Mouse (Mus musculus): ENCODE measurements around the gene Gpr179. TPM values are rescaled to one million over a fixed set of nuclear protein-coding genes. Genes with fewer than 3 reads are reported as not detected.
A peak's percentile ranks its signal among the peaks of the same experiment; 100 is the strongest.
"Not testable (repeated sequence)": the region's sequence is repeated elsewhere in the genome, so short reads cannot be mapped to it uniquely, and the experiment has no call there.

Gene Gpr179
- polyA plus RNA-seq, 1 experiment: 0.08 TPM

DNA sequence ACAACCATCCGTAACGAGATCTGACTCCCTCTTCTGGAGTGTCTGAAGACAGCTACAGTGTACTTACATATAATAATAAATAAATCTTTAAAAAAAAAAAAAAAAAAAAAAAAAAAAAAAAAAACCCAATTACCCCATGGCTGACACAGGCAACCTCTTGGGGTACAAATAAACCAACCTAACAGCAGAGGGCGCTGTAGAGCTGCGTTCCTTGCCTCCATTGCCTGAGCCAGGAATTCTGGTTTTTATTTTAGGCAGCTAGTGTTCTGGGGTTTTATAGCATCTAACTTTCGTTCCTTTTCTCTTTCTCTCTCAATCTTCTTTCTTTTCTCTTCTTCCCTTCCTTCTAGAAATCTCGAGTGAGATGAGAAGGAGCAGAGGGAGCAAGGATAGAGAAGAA is 5.8 kb upstream of the Gpr179 start:
- not testable (repeated sequence) for H3K27me3 ChIP-seq (replicated peaks; ENCODE audit: control insufficient read depth, insufficient read depth, low read length); H3K4me3 ChIP-seq (ENCODE audit: insufficient read depth, low read depth, low read length); H3K36me3 ChIP-seq (ENCODE audit: control insufficient read depth, insufficient read depth, low read length); H3K27ac ChIP-seq (ENCODE audit: insufficient read depth, low read depth, low read length); H3K4me1 ChIP-seq (ENCODE audit: control insufficient read depth, insufficient read depth, low read length)
- peak; percentile 87 for DNase-seq
- WGBS: 3% methylated on average over 4 of the region's 6 CpGs
- peak; percentile 87 for TF ChIP-seq CTCF (conservative IDR thresholded peaks at IDR 0.05; ENCODE audit: insufficient read depth, insufficient read length, low read depth, low read length)

DNA sequence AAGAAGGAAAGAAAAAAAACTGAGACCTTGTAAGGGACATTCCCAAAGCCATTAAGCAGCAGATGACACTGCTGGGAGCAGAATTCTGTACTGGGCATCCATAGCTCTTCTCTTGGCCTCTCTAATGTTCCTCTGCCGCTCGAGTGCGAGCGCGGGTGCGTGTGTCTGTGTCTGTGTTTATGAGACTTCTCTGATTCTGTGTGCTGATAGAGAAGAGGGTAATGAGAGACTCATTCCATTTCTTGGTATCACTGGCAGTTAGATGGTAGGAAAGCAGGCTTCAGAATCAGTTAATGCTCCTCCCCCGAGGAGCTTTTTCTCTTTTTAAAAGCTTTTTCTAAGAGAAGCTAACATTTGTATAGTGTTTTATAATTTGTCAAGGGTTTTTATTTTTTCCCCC is 3.4 kb upstream of the Gpr179 start:
- 93% methylated on average over 7 of the region's 7 CpGs for WGBS
- H3K27ac ChIP-seq (ENCODE audit: insufficient read depth, low read depth, low read length): no peak overlapping the region

GRCm38 (mm10) chr11:97354646-97355045 is 2.8 kb upstream of the Gpr179 start:
- WGBS: 86% methylated on average over 2 of the region's 2 CpGs

More for the DNA sequence above, 3.4 kb upstream of the Gpr179 start:
- no peaks in the 10 kb centered on the region for H3K27me3 ChIP-seq (replicated peaks; ENCODE audit: control insufficient read depth, insufficient read depth, low read length)
- H3K4me1 ChIP-seq (ENCODE audit: control insufficient read depth, insufficient read depth, low read length): peaks cover 4% of the 10 kb centered on the region; the same call in 1 of the 2 replicates
- no peak for TF ChIP-seq CTCF (conservative IDR thresholded peaks at IDR 0.05; ENCODE audit: insufficient read depth, insufficient read length, low read depth, low read length)
- TF ChIP-seq POLR2A (IDR thresholded peaks at IDR 0.05; ENCODE audit: low read depth, low read length): no peak
- no peak for DNase-seq
- no peak overlapping the region for H3K4me3 ChIP-seq (ENCODE audit: insufficient read depth, low read depth, low read length)
- no peaks in the 10 kb centered on the region for H3K36me3 ChIP-seq (ENCODE audit: control insufficient read depth, insufficient read depth, low read length)

DNA sequence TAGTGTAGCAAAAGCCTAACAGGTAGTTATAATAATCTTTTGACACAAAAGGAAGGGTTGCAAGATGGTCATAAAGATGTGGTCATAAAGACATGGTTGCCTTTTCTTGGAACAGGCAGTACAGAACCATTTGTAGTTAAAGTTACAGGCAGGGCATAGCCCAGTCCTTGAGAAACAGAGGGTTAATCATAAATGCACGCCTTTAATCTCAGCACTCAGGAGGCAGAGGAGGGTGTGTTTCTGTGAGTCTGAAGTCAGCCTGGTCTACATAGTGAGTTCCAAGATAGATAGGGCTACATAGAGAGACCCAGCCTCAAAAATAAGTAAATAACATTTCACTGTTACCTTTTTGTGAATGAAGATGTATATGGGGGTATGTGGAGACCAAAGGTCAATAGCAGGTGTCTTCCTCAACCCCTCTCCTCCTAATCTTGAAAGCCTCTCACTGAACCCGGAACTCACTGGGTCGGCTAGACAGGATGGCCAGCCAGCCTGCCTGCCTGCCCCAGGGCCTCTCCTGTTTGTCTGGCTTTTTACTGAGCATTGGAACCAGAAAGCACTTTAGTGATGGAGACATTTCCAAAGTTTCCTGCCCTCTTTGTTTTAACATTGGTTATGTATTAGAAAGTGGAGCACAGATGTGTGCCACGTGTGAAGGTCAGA is 1.2 kb upstream of the Gpr179 start:
- TF ChIP-seq CTCF (conservative IDR thresholded peaks at IDR 0.05; ENCODE audit: insufficient read depth, insufficient read length, low read depth, low read length) (no peak), POLR2A (IDR thresholded peaks at IDR 0.05; ENCODE audit: low read depth, low read length) (no peak)

More at GRCm38 (mm10) chr11:97354646-97355045, 2.8 kb upstream of the Gpr179 start:
- Histone ChIP-seq H3K4me1 (ENCODE audit: control insufficient read depth, insufficient read depth, low read length) (peaks cover 6% of the 10 kb centered on the region; the same call in 1 of the 2 replicates), H3K27ac (ENCODE audit: insufficient read depth, low read depth, low read length) (no peak overlapping the region), H3K27me3 (replicated peaks; ENCODE audit: control insufficient read depth, insufficient read depth, low read length) (no peaks in the 10 kb centered on the region), H3K4me3 (ENCODE audit: insufficient read depth, low read depth, low read length) (no peak overlapping the region), H3K36me3 (ENCODE audit: control insufficient read depth, insufficient read depth, low read length) (no peaks in the 10 kb centered on the region)
- DNase-seq: no peak
- TF ChIP-seq POLR2A (IDR thresholded peaks at IDR 0.05; ENCODE audit: low read depth, low read length) (no peak), CTCF (conservative IDR thresholded peaks at IDR 0.05; ENCODE audit: insufficient read depth, insufficient read length, low read depth, low read length) (no peak)

GRCm38 (mm10) chr11:97350035-97350434 is 1.8 kb downstream of the Gpr179 start:
- 16% methylated on average over 2 of the region's 2 CpGs for WGBS
- no peaks in the 10 kb centered on the region for H3K36me3 ChIP-seq (ENCODE audit: control insufficient read depth, insufficient read depth, low read length)
- 0 out of 2 replicates have a peak overlapping the region, but pooled peaks have one; percentile 9 for H3K27ac ChIP-seq (ENCODE audit: insufficient read depth, low read depth, low read length)
- H3K4me3 ChIP-seq (ENCODE audit: insufficient read depth, low read depth, low read length): no peak overlapping the region
- no peaks in the 10 kb centered on the region for H3K27me3 ChIP-seq (replicated peaks; ENCODE audit: control insufficient read depth, insufficient read depth, low read length)
- H3K4me1 ChIP-seq (ENCODE audit: control insufficient read depth, insufficient read depth, low read length): peaks cover 6% of the 10 kb centered on the region; the same call in 1 of the 2 replicates
- TF ChIP-seq CTCF (conservative IDR thresholded peaks at IDR 0.05; ENCODE audit: insufficient read depth, insufficient read length, low read depth, low read length): no peak
- no peak for TF ChIP-seq POLR2A (IDR thresholded peaks at IDR 0.05; ENCODE audit: low read depth, low read length)
- peak; percentile 88 for DNase-seq

More for the DNA sequence above, 1.2 kb upstream of the Gpr179 start:
- WGBS: 64% methylated on average over 4 of the region's 4 CpGs
- Histone ChIP-seq H3K4me3 (ENCODE audit: insufficient read depth, low read depth, low read length) (no peak overlapping the region), H3K27ac (ENCODE audit: insufficient read depth, low read depth, low read length) (no peak overlapping the region), H3K36me3 (ENCODE audit: control insufficient read depth, insufficient read depth, low read length) (no peaks in the 10 kb centered on the region), H3K27me3 (replicated peaks; ENCODE audit: control insufficient read depth, insufficient read depth, low read length) (no peaks in the 10 kb centered on the region), H3K4me1 (ENCODE audit: control insufficient read depth, insufficient read depth, low read length) (peaks cover 6% of the 10 kb centered on the region; the same call in 1 of the 2 replicates)
- DNase-seq: no peak

DNA sequence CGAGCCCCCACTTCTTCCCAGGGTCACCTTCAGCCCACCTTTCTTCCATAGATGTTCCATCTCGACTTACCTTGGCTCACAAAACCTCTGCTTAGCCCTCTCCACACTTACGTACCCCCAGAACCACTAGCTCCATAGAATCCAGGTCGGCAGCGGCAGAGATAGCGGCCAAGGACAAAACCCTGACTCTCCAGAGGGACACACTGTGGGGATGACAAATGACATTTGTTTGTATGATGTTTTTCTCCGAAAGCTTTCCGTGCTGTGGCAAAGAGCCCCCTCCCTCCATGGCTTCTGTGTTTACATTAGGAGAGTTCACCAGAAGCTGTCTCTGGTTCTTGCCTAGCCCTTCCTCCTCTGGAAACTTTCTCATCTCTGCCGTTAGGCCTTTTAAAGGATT is 4.6 kb downstream of the Gpr179 start:
- no peak for DNase-seq
- Histone ChIP-seq H3K4me3 (ENCODE audit: insufficient read depth, low read depth, low read length) (no peak overlapping the region), H3K27ac (ENCODE audit: insufficient read depth, low read depth, low read length) (no peak overlapping the region), H3K27me3 (replicated peaks; ENCODE audit: control insufficient read depth, insufficient read depth, low read length) (no peaks in the 10 kb centered on the region), H3K36me3 (ENCODE audit: control insufficient read depth, insufficient read depth, low read length) (no peaks in the 10 kb centered on the region), H3K4me1 (ENCODE audit: control insufficient read depth, insufficient read depth, low read length) (peaks cover 6% of the 10 kb centered on the region; the same call in 1 of the 2 replicates)
- TF ChIP-seq CTCF (conservative IDR thresholded peaks at IDR 0.05; ENCODE audit: insufficient read depth, insufficient read length, low read depth, low read length): no peak
- no peak for TF ChIP-seq POLR2A (IDR thresholded peaks at IDR 0.05; ENCODE audit: low read depth, low read length)
- 88% methylated on average over 9 of the region's 9 CpGs for WGBS

DNA sequence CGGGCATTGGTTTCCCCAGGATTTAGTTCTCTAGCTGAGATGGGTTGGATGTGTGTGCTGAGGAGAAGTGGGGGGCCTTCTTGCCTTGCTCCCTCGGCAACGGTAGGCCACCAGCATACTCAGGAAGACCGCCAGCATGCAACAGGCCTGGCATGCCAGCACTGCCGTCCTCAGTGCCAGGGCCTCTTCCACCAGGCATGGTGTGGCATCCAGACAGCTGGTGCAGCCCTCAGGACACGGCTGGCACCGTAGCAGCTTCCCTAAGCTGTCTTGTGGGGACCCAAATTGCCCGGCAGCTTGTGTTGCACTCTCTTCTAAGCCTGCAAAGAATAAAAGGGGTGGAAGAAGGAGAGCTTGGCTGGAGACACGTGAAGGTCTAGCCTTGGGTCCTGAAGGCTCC is 5.5 kb downstream of the Gpr179 start:
- 87% methylated on average over 9 of the region's 9 CpGs for WGBS
- Histone ChIP-seq H3K4me1 (ENCODE audit: control insufficient read depth, insufficient read depth, low read length) (peaks cover 6% of the 10 kb centered on the region; the same call in 1 of the 2 replicates), H3K27me3 (replicated peaks; ENCODE audit: control insufficient read depth, insufficient read depth, low read length) (no peaks in the 10 kb centered on the region), H3K4me3 (ENCODE audit: insufficient read depth, low read depth, low read length) (no peak overlapping the region), H3K36me3 (ENCODE audit: control insufficient read depth, insufficient read depth, low read length) (no peaks in the 10 kb centered on the region), H3K27ac (ENCODE audit: insufficient read depth, low read depth, low read length) (no peak overlapping the region)
- TF ChIP-seq CTCF (conservative IDR thresholded peaks at IDR 0.05; ENCODE audit: insufficient read depth, insufficient read length, low read depth, low read length) (no peak), POLR2A (IDR thresholded peaks at IDR 0.05; ENCODE audit: low read depth, low read length) (no peak)
- no peak for DNase-seq

Data from kidney, adult 2 months (tissue).